Mouse (Mus musculus) forebrain, embryonic 13.5 days (tissue): Measurements from ENCODE around the gene Trpc7. TPM values are rescaled to one million over a fixed set of nuclear protein-coding genes. Genes with fewer than 3 reads are reported as not detected.

Experiments
- ATAC-seq: fragments of 200-750 bp; cut with Nextera tagmentation; 2 replicates; pipeline ENCODE4 v1.8.0; 2017
- H3K27ac ChIP-seq: fragments of 300-500 bp; sonication (generic); 2 replicates; pipeline ENCODE4 v1.5.1; 2015; ENCODE audit warnings: inconsistent platforms, mild to moderate bottlenecking, moderate library complexity
- H3K27me3 ChIP-seq: fragments of 300-500 bp; sonication (generic); 2 replicates; pipeline ENCODE4 v1.6.1; 2015; ENCODE audit warnings: mild to moderate bottlenecking, inconsistent platforms
- H3K36me3 ChIP-seq: fragments of 300-500 bp; sonication (generic); 2 replicates; pipeline ENCODE4 v1.6.1; 2015; ENCODE audit warnings: mild to moderate bottlenecking, inconsistent platforms; ENCODE audit not compliant: poor library complexity, severe bottlenecking
- H3K4me1 ChIP-seq: fragments of 300-500 bp; sonication (generic); 2 replicates; pipeline ENCODE4 v1.6.1; 2015; ENCODE audit warnings: inconsistent platforms
- H3K4me2 ChIP-seq: fragments of 300-500 bp; sonication (generic); 2 replicates; pipeline ENCODE4 v1.6.1; 2015; ENCODE audit warnings: inconsistent platforms, mild to moderate bottlenecking, moderate library complexity
- H3K4me3 ChIP-seq: fragments of 300-500 bp; sonication (generic); 2 replicates; pipeline ENCODE4 v1.5.1; 2015; ENCODE audit warnings: mild to moderate bottlenecking, inconsistent platforms
- H3K9ac ChIP-seq: fragments of 300-500 bp; sonication (generic); 2 replicates; pipeline ENCODE4 v1.6.1; 2015; ENCODE audit warnings: mild to moderate bottlenecking, inconsistent platforms
- H3K9me3 ChIP-seq: fragments of 300-500 bp; sonication (generic); replicated peaks from 2 replicates; pipeline ENCODE4 v1.6.1; 2016; ENCODE audit warnings: inconsistent platforms
- WGBS: fragments of 180-500 bp; shearing (Covaris S2); methylation state at CpG from one replicate; pipeline ENCODE4 v1.1.7; 2015; 5-methylcytosine and 5-hydroxymethylcytosine counted together
- polyA plus RNA-seq: library from polyadenylated mRNA; unstranded; fragments of >200 nt; fragmentation: Nextera tagmentation; extraction: Ambion mirVana; gene quantifications from 2 replicates; pipeline ENCODE4 v1.2.1, GENCODE M21; 2015

Gene Trpc7
- polyA plus RNA-seq = 1.3 and 1.7 TPM in 2 replicates

GRCm38 (mm10) chr13:56895893-56896292 is at the start of gene Trpc7:
Trpc7 (minus strand) TSS chr13:56895993.
- Histone ChIP-seq H3K27ac (no peak within 1 kb of the TSS), H3K36me3 (no peaks in the 10 kb centered on the region), H3K9me3 (no peaks in the 10 kb centered on the region), H3K4me1 (no peaks in the 10 kb centered on the region), H3K27me3 (no peaks in the 10 kb centered on the region), H3K4me2 (peak within 1 kb of the TSS; percentile 51), H3K9ac (0 out of 2 replicates have a peak within 1 kb of the TSS, but pooled peaks have one; percentile 26), H3K4me3 (peak within 1 kb of the TSS; percentile 32)
- 74% methylated on average over 3 of the region's 3 CpGs for WGBS
- ATAC-seq = no peak

GRCm38 (mm10) chr13:56939261-56939660 is 43.5 kb upstream of the Trpc7 start:
- WGBS = 84% methylated on average over 11 of the region's 11 CpGs
- H3K36me3 ChIP-seq = no peaks in the 10 kb centered on the region
- peaks cover 3% of the 10 kb centered on the region for H3K27me3 ChIP-seq
- H3K4me1 ChIP-seq = peaks cover 3% of the 10 kb centered on the region
- no peak overlapping the region for H3K9ac ChIP-seq
- no peak overlapping the region for H3K27ac ChIP-seq
- H3K9me3 ChIP-seq = no peaks in the 10 kb centered on the region
- no peak overlapping the region for H3K4me3 ChIP-seq
- H3K4me2 ChIP-seq = no peak overlapping the region
- no peak for ATAC-seq

- Histone ChIP-seq H3K36me3 (no peaks in the 10 kb centered on the region), H3K27me3 (peaks cover 3% of the 10 kb centered on the region), H3K27ac (peak overlapping the region; percentile 35; the same call in 1 of the 2 replicates), H3K4me1 (peaks cover 13% of the 10 kb centered on the region), H3K9me3 (peaks cover 4% of the 10 kb centered on the region; the same call in 1 of the 2 replicates), H3K4me3 (no peak overlapping the region), H3K9ac (no peak overlapping the region), H3K4me2 (peak overlapping the region; percentile 19; the same call in 1 of the 2 replicates)
- peak; percentile 41; the same call in 1 of the 2 replicates for ATAC-seq
- WGBS = 14% methylated on average over 11 of the region's 11 CpGs
Measured at GRCm38 (mm10) chr13:56933832-56934510, 38.2 kb upstream of the Trpc7 start.

GRCm38 (mm10) chr13:56930421-56930820 is 34.6 kb upstream of the Trpc7 start:
- no peak for ATAC-seq
- H3K36me3 ChIP-seq = no peaks in the 10 kb centered on the region
- H3K9ac ChIP-seq = no peak overlapping the region
- H3K4me3 ChIP-seq = no peak overlapping the region
- no peak overlapping the region for H3K4me2 ChIP-seq
- H3K9me3 ChIP-seq = peaks cover 4% of the 10 kb centered on the region; the same call in 1 of the 2 replicates
- WGBS = 97% methylated on average over 2 of the region's 2 CpGs
- no peaks in the 10 kb centered on the region for H3K27me3 ChIP-seq
- H3K27ac ChIP-seq = no peak overlapping the region
- H3K4me1 ChIP-seq = peaks cover 13% of the 10 kb centered on the region

- 89% methylated on average over 2 of the region's 2 CpGs for WGBS
- Histone ChIP-seq H3K27ac (no peak overlapping the region), H3K4me3 (no peak overlapping the region), H3K4me1 (0 out of 2 replicates have a peak, but pooled peaks cover 3% of the 10 kb centered on the region), H3K9me3 (no peaks in the 10 kb centered on the region), H3K27me3 (no peaks in the 10 kb centered on the region), H3K4me2 (no peak overlapping the region), H3K36me3 (no peaks in the 10 kb centered on the region), H3K9ac (no peak overlapping the region)
- ATAC-seq = no peak
Measured at GRCm38 (mm10) chr13:56922976-56923375, 27.2 kb upstream of the Trpc7 start.

GRCm38 (mm10) chr13:56921251-56921650 is 25.5 kb upstream of the Trpc7 start:
- 59% methylated on average over 3 of the region's 3 CpGs for WGBS
- H3K27me3 ChIP-seq = no peaks in the 10 kb centered on the region
- ATAC-seq = no peak
- no peaks in the 10 kb centered on the region for H3K9me3 ChIP-seq
- no peak overlapping the region for H3K9ac ChIP-seq
- H3K36me3 ChIP-seq = no peaks in the 10 kb centered on the region
- no peak overlapping the region for H3K27ac ChIP-seq
- H3K4me3 ChIP-seq = no peak overlapping the region
- H3K4me1 ChIP-seq = 0 out of 2 replicates have a peak, but pooled peaks cover 3% of the 10 kb centered on the region
- no peak overlapping the region for H3K4me2 ChIP-seq

- Histone ChIP-seq H3K27ac (no peak overlapping the region), H3K9ac (no peak overlapping the region), H3K36me3 (no peaks in the 10 kb centered on the region), H3K4me1 (no peaks in the 10 kb centered on the region), H3K4me3 (no peak overlapping the region), H3K27me3 (no peaks in the 10 kb centered on the region), H3K9me3 (no peaks in the 10 kb centered on the region), H3K4me2 (no peak overlapping the region)
- WGBS = 82% methylated on average over 7 of the region's 7 CpGs
- ATAC-seq = no peak
Measured at GRCm38 (mm10) chr13:56914721-56915120, 18.9 kb upstream of the Trpc7 start.

GRCm38 (mm10) chr13:56911093-56911492 is 15.3 kb upstream of the Trpc7 start:
- Histone ChIP-seq H3K27ac (no peak overlapping the region), H3K36me3 (no peaks in the 10 kb centered on the region), H3K4me2 (no peak overlapping the region), H3K9me3 (no peaks in the 10 kb centered on the region), H3K9ac (no peak overlapping the region), H3K4me1 (no peaks in the 10 kb centered on the region), H3K4me3 (no peak overlapping the region), H3K27me3 (no peaks in the 10 kb centered on the region)
- ATAC-seq = no peak
- 62% methylated on average over 12 of the region's 12 CpGs for WGBS

- 3% methylated on average over 17 of the region's 17 CpGs for WGBS
Measured at GRCm38 (mm10) chr13:56895386-56895785, 407 bp downstream of the Trpc7 start.

GRCm38 (mm10) chr13:56894543-56894942 is 1.2 kb downstream of the Trpc7 start:
- H3K4me2 ChIP-seq = no peak overlapping the region
- ATAC-seq = no peak

More at GRCm38 (mm10) chr13:56895386-56895785, 407 bp downstream of the Trpc7 start:
- Histone ChIP-seq H3K27ac (no peak overlapping the region), H3K4me3 (peak overlapping the region; percentile 32), H3K36me3 (no peaks in the 10 kb centered on the region), H3K4me2 (peak overlapping the region; percentile 51), H3K9ac (0 out of 2 replicates have a peak overlapping the region, but pooled peaks have one; percentile 26), H3K9me3 (no peaks in the 10 kb centered on the region), H3K27me3 (no peaks in the 10 kb centered on the region), H3K4me1 (no peaks in the 10 kb centered on the region)
- ATAC-seq = no peak

GRCm38 (mm10) chr13:56889888-56890287 is 5.9 kb downstream of the Trpc7 start:
- Histone ChIP-seq H3K9me3 (no peaks in the 10 kb centered on the region), H3K27ac (no peak overlapping the region), H3K4me2 (no peak overlapping the region), H3K36me3 (no peaks in the 10 kb centered on the region), H3K4me1 (no peaks in the 10 kb centered on the region), H3K4me3 (no peak overlapping the region), H3K27me3 (no peaks in the 10 kb centered on the region), H3K9ac (no peak overlapping the region)
- ATAC-seq = no peak
- WGBS = 56% methylated on average over 7 of the region's 7 CpGs

More at GRCm38 (mm10) chr13:56894543-56894942, 1.2 kb downstream of the Trpc7 start:
- H3K4me1 ChIP-seq = no peaks in the 10 kb centered on the region
- H3K9me3 ChIP-seq = no peaks in the 10 kb centered on the region
- no peak overlapping the region for H3K27ac ChIP-seq
- H3K27me3 ChIP-seq = no peaks in the 10 kb centered on the region
- no peak overlapping the region for H3K4me3 ChIP-seq
- no peaks in the 10 kb centered on the region for H3K36me3 ChIP-seq
- H3K9ac ChIP-seq = no peak overlapping the region
- WGBS = 81% methylated on average over 5 of the region's 5 CpGs

GRCm38 (mm10) chr13:56882931-56883330 is 12.9 kb downstream of the Trpc7 start:
- 80% methylated on average over 12 of the region's 12 CpGs for WGBS
- Histone ChIP-seq H3K36me3 (no peaks in the 10 kb centered on the region), H3K27me3 (no peaks in the 10 kb centered on the region), H3K4me1 (no peaks in the 10 kb centered on the region), H3K4me3 (no peak overlapping the region), H3K27ac (no peak overlapping the region), H3K9ac (no peak overlapping the region), H3K9me3 (no peaks in the 10 kb centered on the region), H3K4me2 (no peak overlapping the region)
- no peak for ATAC-seq
